ENCODE assay signal across 7 mouse cellular contexts in the genomic region with DNA sequence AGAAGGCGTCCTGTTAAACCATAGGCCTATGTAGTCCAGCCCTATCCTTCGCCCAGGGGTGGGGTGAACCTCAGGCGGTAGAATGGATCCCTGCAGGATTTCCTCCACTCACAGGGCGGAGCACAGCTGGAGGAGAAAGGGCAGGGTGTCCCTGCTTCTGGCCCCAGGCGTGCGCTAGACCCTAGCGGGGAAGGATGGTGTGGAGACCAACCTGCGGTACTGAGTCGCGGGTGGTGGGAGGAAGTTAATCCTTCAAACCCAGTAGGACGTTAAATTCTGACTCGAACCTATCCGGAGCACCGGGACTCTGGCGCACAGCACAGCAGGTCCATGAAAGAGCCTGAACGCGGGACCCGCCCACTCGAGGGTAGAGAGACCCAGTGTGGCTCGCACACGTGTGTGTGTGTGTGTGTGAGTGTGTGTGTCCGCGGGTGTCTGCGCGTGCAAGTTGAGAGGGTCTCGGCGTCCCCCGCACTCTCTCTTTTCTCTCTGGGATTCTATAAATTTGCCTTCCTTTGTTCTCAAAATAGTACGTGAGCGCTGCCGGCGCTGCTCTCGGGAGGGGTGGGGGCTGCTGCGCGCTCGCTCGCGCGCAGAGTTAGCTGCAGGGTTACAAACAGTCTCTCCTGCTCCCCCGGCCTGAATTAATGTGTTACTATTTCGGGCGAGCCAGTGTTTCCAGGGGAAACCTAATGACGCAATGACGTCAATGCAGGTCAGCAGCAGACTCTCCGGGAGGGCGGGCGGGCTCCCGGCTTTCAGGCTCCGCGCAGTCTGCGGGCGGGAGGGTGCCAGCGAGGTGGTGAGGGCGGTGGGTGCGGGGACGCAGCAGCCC.
DNase-seq lines count a peak whose midpoint lies in the region; ATAC-seq and TF ChIP-seq lines count a peak whose summit lies in the region.

No protein-coding gene starts in this region.

- WGBS in kidney, embryonic 15.5 days = under 1% methylated on average over 56 of the region's 56 CpGs
- WGBS in limb, embryonic 14.5 days = 1% methylated on average over 51 of the region's 56 CpGs

- DNase-seq in adrenal gland, postnatal 10 days = peak; percentile 52
- peak; percentile 85 for DNase-seq in cerebellum, adult 9-10 months
- peak; percentile 63 to 65 for DNase-seq in frontal cortex, postnatal 10 days (ENCODE audit: low spot score in 2 of 2)
- DNase-seq in limb, embryonic 14.5 days (ENCODE audit: low spot score) = peak; percentile 61
- peak; percentile 53 for DNase-seq in retina, adult 2 months (ENCODE audit: low read depth, low spot score)
- no peak for DNase-seq in thymus, postnatal 4 days

- H3K27ac ChIP-seq in kidney, embryonic 15.5 days = peak overlapping the region; percentile 6; the same call in 1 of the 2 replicates
- no peak overlapping the region for H3K27ac ChIP-seq in limb, embryonic 14.5 days (replicated peaks; ENCODE audit: low read depth, low read length)

- no peaks in the 10 kb centered on the region for H3K36me3 ChIP-seq in kidney, embryonic 15.5 days
- H3K36me3 ChIP-seq in limb, embryonic 14.5 days (ENCODE audit: control insufficient read depth, insufficient read depth, low read length) = no peaks in the 10 kb centered on the region

- peaks cover 71% of the 10 kb centered on the region for H3K27me3 ChIP-seq in kidney, embryonic 15.5 days
- peaks cover 35% of the 10 kb centered on the region for H3K27me3 ChIP-seq in limb, embryonic 14.5 days (ENCODE audit: control insufficient read depth, insufficient read depth, low read length)

- H3K4me3 ChIP-seq in kidney, embryonic 15.5 days (replicated peaks) = peak overlapping the region; percentile 50
- H3K4me3 ChIP-seq in limb, embryonic 14.5 days (replicated peaks; ENCODE audit: low read length) = peak overlapping the region; percentile 40

- H3K4me2 ChIP-seq in kidney, embryonic 15.5 days = peak overlapping the region; percentile 92
- peak overlapping the region; percentile 72 for H3K4me2 ChIP-seq in limb, embryonic 14.5 days (replicated peaks; ENCODE audit: low read depth, low read length, severe bottlenecking)

- H3K4me1 ChIP-seq in kidney, embryonic 15.5 days = peaks cover 23% of the 10 kb centered on the region
- H3K4me1 ChIP-seq in limb, embryonic 14.5 days (ENCODE audit: control insufficient read depth, insufficient read depth, low read length) = peaks cover 6% of the 10 kb centered on the region

- peak; percentile 87 for ATAC-seq in kidney, embryonic 15.5 days (replicated peaks; ENCODE audit: low FRiP score)
- ATAC-seq in limb, embryonic 14.5 days (ENCODE audit: low FRiP score, low read depth) = peak; percentile 60; the same call in 1 of the 2 replicates

- no peak for TF ChIP-seq POLR2A in limb, embryonic 14.5 days (IDR thresholded peaks at IDR 0.05; ENCODE audit: borderline replicate concordance, extremely low read depth, insufficient read depth, insufficient read length)

- H3K9ac ChIP-seq in kidney, embryonic 15.5 days = peak overlapping the region; percentile 40
- 0 out of 2 replicates have a peak overlapping the region, but pooled peaks have one; percentile 31 for H3K9ac ChIP-seq in limb, embryonic 14.5 days (ENCODE audit: low read depth, low read length, severe bottlenecking)

- no peaks in the 10 kb centered on the region for H3K9me3 ChIP-seq in kidney, embryonic 15.5 days (replicated peaks)
- no peaks in the 10 kb centered on the region for H3K9me3 ChIP-seq in limb, embryonic 14.5 days (ENCODE audit: control insufficient read depth, low read length)
